Mouse (Mus musculus): Measurements from ENCODE around the gene Olfr1217.

GRCm38 (mm10) chr2:88980181-88980580 is 51.7 kb downstream of the Olfr1217 start, which contains the start of gene Gm13762:
- no peak for TF ChIP-seq CTCF (IDR thresholded peaks at IDR 0.05; ENCODE audit: low read depth)
- TF ChIP-seq EP300 (IDR thresholded peaks at IDR 0.05; ENCODE audit: low read depth) = no peak
